Mouse (Mus musculus) thymus, adult 2 months (tissue): ENCODE measurements around the gene AF366264.

ENCODE experiments used
- CTCF ChIP-seq: fragments of 200-500 bp; IDR thresholded peaks from 2 replicates; pipeline ENCODE4 v1.5.1; 2012; ENCODE audit warnings: mild to moderate bottlenecking, control low read depth, low read length, moderate library complexity, borderline replicate concordance; ENCODE audit not compliant: control insufficient read depth, poor library complexity, insufficient read depth; ENCODE audit errors: extremely low read depth
- POLR2A ChIP-seq: fragments of 200-500 bp; IDR thresholded peaks from 2 replicates; pipeline ENCODE4 v1.6.1; 2012; ENCODE audit warnings: mild to moderate bottlenecking, low read length, control low read depth, moderate library complexity; ENCODE audit not compliant: control insufficient read depth, poor library complexity, insufficient read depth; ENCODE audit errors: extremely low read depth

DNA sequence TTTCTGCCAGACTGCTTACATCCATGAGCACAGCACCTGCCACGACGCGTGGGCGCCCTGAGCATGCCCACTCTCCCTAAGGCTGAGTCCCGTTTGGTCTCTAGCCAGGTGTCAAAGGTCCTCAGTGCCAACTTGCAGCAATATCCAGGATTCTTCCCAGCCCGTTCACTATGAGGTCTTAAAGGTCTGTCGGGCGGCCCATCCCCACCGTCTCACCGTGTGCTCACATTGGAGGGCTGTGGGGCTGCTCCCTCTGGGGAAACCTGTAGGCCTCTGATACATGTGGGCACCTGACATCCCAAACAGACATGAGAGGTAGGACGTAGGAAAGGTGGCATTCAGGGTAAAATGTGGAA is 44.5 kb downstream of the AF366264 start:
- no peak for TF ChIP-seq POLR2A
- no peak for TF ChIP-seq CTCF
